Mouse (Mus musculus): ENCODE measurements around the gene Ppp1r13l. TPM values are rescaled to one million over a fixed set of nuclear protein-coding genes. Genes with fewer than 3 reads are reported as not detected.

The Ppp1r13l gene
- total RNA-seq, 1 experiment: 5.3 TPM

DNA sequence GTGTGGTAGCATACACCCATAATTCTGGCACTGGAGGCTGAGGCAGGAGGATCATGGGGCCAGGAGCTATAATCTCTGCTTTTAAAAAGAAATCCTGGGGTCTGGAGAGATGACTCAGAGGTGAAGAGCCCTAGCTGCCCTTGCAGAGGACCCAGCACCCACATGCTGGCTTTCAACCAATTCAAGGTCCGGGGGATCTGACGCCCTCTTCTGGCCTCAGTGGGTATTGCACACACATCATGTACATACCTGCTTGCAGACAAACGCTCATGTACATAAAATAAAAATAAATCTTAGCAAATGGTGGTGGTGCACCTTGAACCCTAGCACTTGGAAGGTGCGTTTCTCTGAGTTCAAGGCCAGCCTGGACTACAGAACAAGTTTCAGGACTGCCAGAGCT is 41.4 kb downstream of the Ppp1r13l start:
- Histone ChIP-seq H3K4me3 (ENCODE audit: insufficient read depth in 1 of 2, low read depth in 1 of 2, low read length in 2 of 2, poor library complexity in 1 of 2, severe bottlenecking in 1 of 2) (no peak overlapping the region), H3K4me1 (ENCODE audit: control insufficient read depth in 2 of 2, insufficient read depth in 2 of 2, low read length in 2 of 2, poor library complexity in 1 of 2) (peaks cover 4 to 14% of the 10 kb centered on the region in 2 experiments; a peak in 3 of 4 replicates), H3K9ac (ENCODE audit: insufficient read depth, low read depth, low read length, poor library complexity, severe bottlenecking) (no peak overlapping the region), H3K27ac (ENCODE audit: insufficient read depth, low read depth, low read length, poor library complexity, severe bottlenecking) (no peak overlapping the region), H3K9me3 (ENCODE audit: control insufficient read depth, insufficient read depth, low read depth, low read length) (no peaks in the 10 kb centered on the region), H3K36me3 (ENCODE audit: control insufficient read depth, insufficient read depth, low read length, poor library complexity, severe bottlenecking) (peaks cover 7% of the 10 kb centered on the region; the same call in 1 of the 2 replicates)
- in situ Hi-C loops (cut with MboI; ENCODE audit: low sequenced_read_pairs in 2 of 2, unreplicated experiment in 2 of 2): no loop called here
- TF ChIP-seq HCFC1 (IDR thresholded peaks at IDR 0.05; ENCODE audit: borderline replicate concordance, insufficient read depth, low read length) (no peak), ZC3H11A (IDR thresholded peaks at IDR 0.05; ENCODE audit: borderline replicate concordance, low read depth, low read length) (no peak), MAFK (IDR thresholded peaks at IDR 0.05; ENCODE audit: insufficient read depth, low read depth, low read length) (no peak), CHD2 (IDR thresholded peaks at IDR 0.05; ENCODE audit: low read depth, low read length) (no peak), ZNF384 (IDR thresholded peaks at IDR 0.05; ENCODE audit: low read depth, low read length) (no peak)
- DNase-seq (ENCODE audit: low read depth, low spot score): no peak

DNA sequence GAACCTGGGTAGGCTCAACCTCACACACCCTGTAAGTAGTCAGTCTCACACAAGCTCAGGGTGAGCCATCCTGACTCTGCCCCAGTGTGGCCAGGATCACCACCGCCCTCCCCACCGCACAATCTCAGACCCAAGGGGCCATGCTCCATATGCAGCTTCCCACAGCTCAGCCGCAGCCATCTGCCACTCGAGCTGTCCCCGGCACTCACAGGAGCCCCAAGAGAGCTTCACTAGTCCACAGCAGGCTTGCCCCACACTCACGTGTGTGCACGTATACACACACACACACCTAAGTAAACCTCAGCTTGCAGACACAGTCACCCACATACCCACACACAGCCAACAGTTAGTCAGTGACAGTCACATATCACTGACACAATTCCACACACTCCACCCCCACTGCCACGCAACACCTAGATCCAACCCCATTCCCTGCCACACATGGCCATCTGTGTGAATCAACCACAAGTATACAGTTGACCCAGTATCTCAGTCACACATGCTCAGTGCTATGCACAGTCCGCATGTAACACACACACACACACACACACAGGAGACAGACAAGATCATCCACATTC is 43.1 kb downstream of the Ppp1r13l start:
- peaks cover 4 to 14% of the 10 kb centered on the region in 2 experiments; a peak in 3 of 4 replicates for H3K4me1 ChIP-seq (ENCODE audit: control insufficient read depth in 2 of 2, insufficient read depth in 2 of 2, low read length in 2 of 2, poor library complexity in 1 of 2)
- no peak overlapping the region for H3K4me3 ChIP-seq (ENCODE audit: insufficient read depth in 1 of 2, low read depth in 1 of 2, low read length in 2 of 2, poor library complexity in 1 of 2, severe bottlenecking in 1 of 2)
- no peaks in the 10 kb centered on the region; the same call in 1 of the 2 replicates for H3K36me3 ChIP-seq (ENCODE audit: control insufficient read depth, insufficient read depth, low read length, poor library complexity, severe bottlenecking)
- no peaks in the 10 kb centered on the region for H3K9me3 ChIP-seq (ENCODE audit: control insufficient read depth, insufficient read depth, low read depth, low read length)
- in situ Hi-C loops (cut with MboI; ENCODE audit: low sequenced_read_pairs in 2 of 2, unreplicated experiment in 2 of 2): no loop called here
- no peak overlapping the region for H3K27ac ChIP-seq (ENCODE audit: insufficient read depth, low read depth, low read length, poor library complexity, severe bottlenecking)
- no peak overlapping the region for H3K9ac ChIP-seq (ENCODE audit: insufficient read depth, low read depth, low read length, poor library complexity, severe bottlenecking)
- no peak for DNase-seq (ENCODE audit: low read depth, low spot score)
- TF ChIP-seq MAFK (IDR thresholded peaks at IDR 0.05; ENCODE audit: insufficient read depth, low read depth, low read length): no peak
- no peak for TF ChIP-seq CHD2 (IDR thresholded peaks at IDR 0.05; ENCODE audit: low read depth, low read length)
- no peak for TF ChIP-seq ZNF384 (IDR thresholded peaks at IDR 0.05; ENCODE audit: low read depth, low read length)

DNA sequence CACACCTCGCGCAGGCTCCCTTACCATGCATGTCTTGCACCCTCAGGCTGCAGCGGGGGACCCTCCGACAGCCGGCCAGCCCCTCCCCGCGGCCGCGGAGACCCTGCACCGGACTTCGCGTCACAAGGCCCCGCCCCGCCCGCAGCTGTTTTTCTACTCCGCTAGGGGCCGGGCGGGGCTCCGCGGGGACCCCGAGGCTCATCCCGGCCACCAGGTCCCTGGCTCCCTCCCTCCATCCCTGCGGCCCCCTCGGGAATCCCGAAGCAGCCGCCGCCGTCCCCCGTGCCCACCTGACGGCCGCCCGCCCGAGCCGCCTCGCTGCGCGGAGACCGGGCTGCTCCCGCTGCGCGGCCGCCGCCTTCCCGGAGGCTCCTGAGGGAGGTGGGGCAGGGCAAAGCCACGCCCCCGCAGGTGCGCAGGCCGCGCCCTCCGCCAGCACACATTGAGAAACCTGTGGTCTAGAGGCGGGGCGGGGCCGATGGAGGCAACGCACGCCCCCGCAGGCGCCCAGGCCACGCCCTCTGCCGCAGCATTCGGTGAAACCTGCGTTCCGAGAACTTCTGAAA is 44.3 kb downstream of the Ppp1r13l start, which contains the start of gene Klc3:
TSS of gene Klc3 (minus strand) at position 374 of the 566 bp plus-strand sequence.
- in situ Hi-C loops (cut with MboI; ENCODE audit: low sequenced_read_pairs in 2 of 2, unreplicated experiment in 2 of 2): no loop called here
- TF ChIP-seq HCFC1 (IDR thresholded peaks at IDR 0.05; ENCODE audit: borderline replicate concordance, insufficient read depth, low read length) (0 out of 2 replicates have a peak, but pooled peaks have one; percentile 26), ZNF384 (IDR thresholded peaks at IDR 0.05; ENCODE audit: low read depth, low read length) (no peak)
- peak within 1 kb of the TSS; percentile 54 for H3K9ac ChIP-seq (ENCODE audit: insufficient read depth, low read depth, low read length, poor library complexity, severe bottlenecking)
- peak; percentile 61 for DNase-seq (ENCODE audit: low read depth, low spot score)
- peak within 1 kb of the TSS; percentile 66 to 91 for H3K4me3 ChIP-seq (ENCODE audit: insufficient read depth in 1 of 2, low read depth in 1 of 2, low read length in 2 of 2, poor library complexity in 1 of 2, severe bottlenecking in 1 of 2)
- no peaks in the 10 kb centered on the region for H3K9me3 ChIP-seq (ENCODE audit: control insufficient read depth, insufficient read depth, low read depth, low read length)
- no peak within 1 kb of the TSS for H3K27ac ChIP-seq (ENCODE audit: insufficient read depth, low read depth, low read length, poor library complexity, severe bottlenecking)
- H3K36me3 ChIP-seq (ENCODE audit: control insufficient read depth, insufficient read depth, low read length, poor library complexity, severe bottlenecking): no peaks in the 10 kb centered on the region
- peaks cover 4 to 12% of the 10 kb centered on the region in 2 experiments; a peak in 3 of 4 replicates for H3K4me1 ChIP-seq (ENCODE audit: control insufficient read depth in 2 of 2, insufficient read depth in 2 of 2, low read length in 2 of 2, poor library complexity in 1 of 2)

DNA sequence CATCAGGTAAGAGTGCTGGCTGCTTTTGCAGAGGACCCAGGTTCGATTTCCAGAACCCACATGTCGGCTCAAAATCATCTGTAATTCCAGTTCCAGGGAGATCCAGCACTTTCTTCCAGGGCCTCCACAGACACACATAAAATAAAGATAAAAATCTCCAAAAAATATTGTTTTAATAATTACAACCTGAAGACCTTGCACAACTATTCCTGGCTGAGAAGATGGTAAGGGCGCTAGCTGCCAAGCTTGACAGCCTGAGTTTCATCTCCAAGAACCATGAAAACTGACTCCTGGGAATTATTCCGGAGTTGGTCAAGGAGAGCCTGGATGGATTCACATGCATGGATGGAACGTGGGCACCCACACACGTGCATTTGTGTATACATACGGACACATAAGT is 44.9 kb downstream of the Ppp1r13l start, which contains the start of gene Ckm:
TSS of gene Ckm (plus strand) at position 301 of the 400 bp plus-strand sequence.
- no peaks in the 10 kb centered on the region for H3K36me3 ChIP-seq (ENCODE audit: control insufficient read depth, insufficient read depth, low read length, poor library complexity, severe bottlenecking)
- in situ Hi-C loops (cut with MboI; ENCODE audit: low sequenced_read_pairs in 2 of 2, unreplicated experiment in 2 of 2): no loop called here
- no peaks in the 10 kb centered on the region for H3K9me3 ChIP-seq (ENCODE audit: control insufficient read depth, insufficient read depth, low read depth, low read length)
- no peak within 1 kb of the TSS for H3K27ac ChIP-seq (ENCODE audit: insufficient read depth, low read depth, low read length, poor library complexity, severe bottlenecking)
- peaks cover 4 to 10% of the 10 kb centered on the region in 2 experiments; a peak in 3 of 4 replicates for H3K4me1 ChIP-seq (ENCODE audit: control insufficient read depth in 2 of 2, insufficient read depth in 2 of 2, low read length in 2 of 2, poor library complexity in 1 of 2)
- peak within 1 kb of the TSS; percentile 66 to 91 for H3K4me3 ChIP-seq (ENCODE audit: insufficient read depth in 1 of 2, low read depth in 1 of 2, low read length in 2 of 2, poor library complexity in 1 of 2, severe bottlenecking in 1 of 2)
- H3K9ac ChIP-seq (ENCODE audit: insufficient read depth, low read depth, low read length, poor library complexity, severe bottlenecking): peak within 1 kb of the TSS; percentile 54
- DNase-seq (ENCODE audit: low read depth, low spot score): no peak
- no peak for TF ChIP-seq CHD2 (IDR thresholded peaks at IDR 0.05; ENCODE audit: low read depth, low read length)
- no peak for TF ChIP-seq ZNF384 (IDR thresholded peaks at IDR 0.05; ENCODE audit: low read depth, low read length)
- TF ChIP-seq MAFK (IDR thresholded peaks at IDR 0.05; ENCODE audit: insufficient read depth, low read depth, low read length): no peak
- no peak for TF ChIP-seq ZC3H11A (IDR thresholded peaks at IDR 0.05; ENCODE audit: borderline replicate concordance, low read depth, low read length)
- TF ChIP-seq HCFC1 (IDR thresholded peaks at IDR 0.05; ENCODE audit: borderline replicate concordance, insufficient read depth, low read length): no peak
